Mouse (Mus musculus): ENCODE measurements around the gene Aldh3b1.

The Aldh3b1 gene

DNA sequence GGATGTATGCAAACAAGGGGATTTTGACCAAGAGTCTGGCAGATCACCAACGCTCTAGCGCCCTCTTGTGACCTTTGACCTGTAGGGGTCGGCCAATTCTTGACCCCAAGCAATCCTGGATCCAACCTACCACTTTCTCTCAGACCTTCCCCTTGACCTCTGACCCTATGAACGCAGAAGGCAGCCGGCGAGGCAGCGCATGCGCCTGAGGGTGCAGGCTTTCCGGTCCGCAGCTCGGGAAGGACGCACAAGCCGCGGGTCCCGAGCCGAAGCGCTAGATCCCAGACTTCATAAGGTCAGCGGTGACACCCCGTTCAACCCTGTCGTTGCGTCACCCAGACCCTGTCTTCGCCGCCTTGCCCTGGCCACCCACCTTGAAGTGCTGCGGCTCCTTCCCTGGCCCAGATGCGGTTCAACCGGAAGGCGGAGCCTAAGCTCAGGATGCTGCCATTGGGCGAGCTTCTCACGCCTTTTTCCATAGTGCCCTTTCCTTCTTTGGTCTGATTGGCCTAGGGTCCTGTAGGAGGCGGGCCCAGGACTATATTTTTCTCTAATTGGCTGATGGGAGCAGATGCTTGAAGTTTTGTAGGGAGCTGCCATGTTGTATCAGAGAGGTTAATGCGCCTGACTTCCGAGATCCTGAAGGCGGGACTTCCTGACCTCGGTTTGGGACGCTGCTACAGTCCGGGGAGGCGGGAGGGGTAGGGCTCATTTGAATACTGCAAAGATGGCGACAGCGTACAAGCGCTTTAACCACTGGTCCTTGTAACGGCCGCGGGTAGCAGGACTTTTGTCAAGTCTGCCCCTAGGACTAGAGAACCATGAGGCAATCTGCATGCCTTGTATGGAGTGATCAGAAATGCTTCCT is 17.0 kb downstream of the Aldh3b1 start, which contains the start of gene Ndufs8:
TSS of gene Ndufs8 (minus strand) at position 438 of the 868 bp plus-strand sequence.
- DNase-seq (ENCODE audit: low read depth, low spot score): peak; percentile 100

DNA sequence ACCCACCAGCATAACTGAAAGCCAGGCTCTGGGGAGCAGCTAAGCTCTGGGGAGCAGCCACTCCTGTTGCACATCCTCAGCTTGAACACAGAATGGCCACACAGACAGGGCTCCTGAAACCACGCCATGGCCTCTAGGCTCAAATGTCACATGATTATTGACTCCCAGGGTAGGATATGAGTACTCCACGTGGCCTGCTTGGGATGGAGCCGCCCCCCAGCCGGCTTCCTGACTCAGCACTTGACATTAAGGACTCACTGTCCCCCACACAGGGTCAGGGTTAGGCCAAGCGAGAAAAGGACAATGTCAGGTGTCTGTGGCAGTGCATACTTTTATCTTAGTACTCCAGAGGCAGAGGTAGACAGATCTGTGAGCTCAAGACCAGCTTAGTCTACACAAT is 19.4 kb downstream of the Aldh3b1 start:
- no peak for DNase-seq (ENCODE audit: low read depth, low spot score)

DNA sequence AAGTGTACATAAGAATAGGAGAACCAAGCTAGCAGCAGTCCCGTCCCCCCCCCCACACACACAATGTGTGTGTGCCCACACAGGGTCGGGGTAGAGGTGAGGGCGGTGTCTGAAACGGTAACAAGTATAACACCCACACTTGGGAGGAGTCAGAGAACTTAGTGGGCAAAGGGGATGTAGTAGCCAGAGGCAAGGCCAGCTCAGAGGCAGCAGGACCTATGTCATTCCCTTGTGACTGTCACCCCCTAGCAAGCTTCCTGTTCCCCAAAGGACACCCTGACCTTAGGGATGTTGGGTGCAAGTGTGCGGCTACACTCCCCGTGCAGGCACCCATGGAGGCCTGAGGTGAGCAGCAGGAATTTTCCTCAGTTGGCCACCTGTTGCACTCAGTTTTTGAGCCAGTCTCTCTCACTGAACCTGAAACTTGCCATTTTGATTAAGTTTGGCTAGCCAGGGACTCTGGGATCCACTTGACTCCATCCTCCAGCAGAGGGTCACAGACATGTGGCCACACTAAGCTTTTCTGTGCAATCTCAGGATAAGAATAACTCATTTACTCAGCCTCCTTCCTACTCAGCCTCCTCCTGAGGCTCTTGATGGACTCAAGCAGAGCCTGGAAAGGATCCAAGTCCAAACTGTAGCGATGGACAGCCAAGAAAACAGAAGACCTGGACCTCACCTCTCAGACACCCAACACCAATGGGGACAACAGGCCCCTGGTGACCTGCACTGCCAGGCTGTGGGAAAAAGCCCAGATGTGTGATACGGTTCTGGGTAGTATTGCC is 21.5 kb downstream of the Aldh3b1 start:
- DNase-seq (ENCODE audit: low read depth, low spot score): peak; percentile 62

DNA sequence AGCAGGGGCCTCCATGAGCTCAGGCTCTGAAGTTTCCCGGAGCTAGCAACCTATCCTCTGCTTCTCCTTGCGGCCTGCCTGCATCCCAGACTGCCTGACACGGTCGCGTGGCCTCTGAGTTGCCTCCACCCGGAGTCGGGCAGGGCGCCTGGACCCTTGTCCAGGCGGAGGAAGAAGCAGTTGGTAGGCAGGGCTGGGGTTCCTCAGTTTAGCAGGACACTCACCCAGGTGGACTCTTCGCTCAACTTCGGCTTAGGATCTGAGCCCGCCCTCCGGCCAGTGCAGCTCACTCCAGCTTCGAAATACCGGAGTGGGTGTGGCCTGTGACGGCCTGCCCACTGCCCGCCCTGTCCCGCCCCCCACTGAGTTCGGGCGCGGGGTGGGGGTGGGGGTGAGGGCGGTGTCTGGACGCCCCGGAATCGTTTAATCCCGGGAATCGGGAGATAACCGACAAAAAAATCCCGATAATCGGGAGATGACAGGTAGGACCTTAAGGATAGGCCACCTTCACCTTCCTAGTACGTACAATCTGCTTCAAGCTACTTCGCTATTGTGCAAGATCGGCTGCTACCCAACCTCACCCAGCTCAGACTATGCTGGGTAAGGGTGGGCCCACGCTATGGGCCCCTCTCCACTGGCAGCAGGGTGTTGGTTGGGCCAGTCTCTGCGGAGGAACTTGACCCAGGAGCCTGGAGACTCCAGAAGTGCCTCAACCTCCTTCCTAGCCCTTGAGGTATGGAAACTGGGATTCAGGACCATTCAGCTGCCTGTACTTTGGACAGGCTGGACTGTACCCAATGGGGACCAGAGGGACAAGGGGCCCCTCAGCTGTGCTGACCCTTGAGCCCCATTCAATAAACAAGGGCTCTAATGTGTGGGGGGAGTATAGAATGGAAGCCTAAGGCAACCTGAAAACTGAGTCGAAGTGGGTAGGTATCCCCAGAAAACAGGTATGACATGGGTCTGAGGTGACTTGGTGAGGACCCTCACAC is 22.5 kb downstream of the Aldh3b1 start, which contains the start of gene Tcirg1:
TSS of gene Tcirg1 (minus strand) at position 339 of the 992 bp plus-strand sequence.
- peak; percentile 89 for DNase-seq (ENCODE audit: low read depth, low spot score)

DNA sequence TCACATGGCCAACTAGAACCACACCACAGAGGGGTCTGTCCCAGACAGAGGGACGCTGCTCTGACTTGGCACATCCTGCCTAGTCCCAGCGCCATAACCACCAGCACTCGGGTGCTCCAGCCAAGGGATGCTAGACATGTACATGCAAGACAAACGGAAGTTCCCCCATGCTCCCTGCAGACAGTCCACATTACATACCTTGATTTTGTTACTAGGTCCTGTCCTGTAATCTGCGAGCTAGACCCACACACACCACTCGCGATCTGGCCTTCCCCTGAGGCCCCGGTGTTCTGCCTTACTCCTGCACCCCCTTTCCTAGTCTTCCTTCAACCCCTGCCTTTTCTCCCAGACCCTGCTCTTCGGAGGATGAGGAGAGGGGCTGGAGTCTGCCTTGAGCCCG is 23.3 kb downstream of the Aldh3b1 start:
- peak; percentile 59 for DNase-seq (ENCODE audit: low read depth, low spot score)

DNA sequence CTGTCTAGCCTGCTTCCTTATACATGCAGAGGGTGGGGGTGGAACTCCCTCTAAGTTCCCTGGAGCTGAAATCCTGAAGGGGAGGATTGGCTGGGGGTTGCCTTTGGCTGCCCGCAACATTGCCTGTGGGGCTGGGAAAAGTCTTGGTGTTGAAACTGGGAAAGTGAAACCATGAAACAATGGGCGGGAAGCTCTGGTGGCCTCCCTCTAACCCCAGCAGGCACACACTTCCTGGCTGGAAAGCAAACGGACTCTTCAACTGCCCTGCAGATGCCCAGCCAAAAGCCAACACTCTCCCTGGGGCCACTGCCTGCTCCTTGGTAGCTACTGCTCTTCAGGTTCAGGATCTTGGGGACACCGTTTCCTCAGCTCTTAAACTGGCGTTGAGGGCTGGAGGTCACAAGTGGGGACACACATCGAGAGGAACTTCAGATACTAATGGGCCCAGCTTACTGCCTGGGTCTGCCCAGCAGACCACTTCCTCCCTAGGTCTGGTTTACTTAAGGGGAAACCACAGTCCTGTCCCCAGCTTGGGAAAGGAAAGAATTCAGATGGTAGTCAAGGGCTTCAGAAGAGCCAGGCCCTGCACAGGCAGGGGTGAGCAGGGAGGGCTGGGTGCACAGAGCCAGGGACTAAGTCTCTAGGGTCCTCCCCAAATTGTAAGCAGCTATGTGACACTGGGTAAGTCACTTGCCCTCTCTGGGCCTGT is 24.2 kb downstream of the Aldh3b1 start:
- DNase-seq (ENCODE audit: low read depth, low spot score): peak; percentile 86

DNA sequence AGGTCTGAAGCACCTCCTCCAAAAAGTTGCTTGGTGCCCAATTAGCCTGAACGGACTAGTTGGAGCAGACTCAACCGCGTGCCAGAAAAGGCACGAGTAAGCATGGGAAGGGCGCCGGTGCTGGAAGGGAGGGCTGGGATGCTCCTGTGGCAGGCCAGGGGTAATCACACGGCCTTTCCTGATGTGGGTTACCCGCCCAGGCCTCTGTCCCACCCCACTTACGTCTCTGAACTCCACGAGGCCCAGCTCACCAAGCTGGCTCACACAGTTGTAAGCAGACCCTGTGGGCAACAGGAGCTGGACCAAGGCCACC is 25.3 kb downstream of the Aldh3b1 start:
- no peak for DNase-seq (ENCODE audit: low read depth, low spot score)

DNA sequence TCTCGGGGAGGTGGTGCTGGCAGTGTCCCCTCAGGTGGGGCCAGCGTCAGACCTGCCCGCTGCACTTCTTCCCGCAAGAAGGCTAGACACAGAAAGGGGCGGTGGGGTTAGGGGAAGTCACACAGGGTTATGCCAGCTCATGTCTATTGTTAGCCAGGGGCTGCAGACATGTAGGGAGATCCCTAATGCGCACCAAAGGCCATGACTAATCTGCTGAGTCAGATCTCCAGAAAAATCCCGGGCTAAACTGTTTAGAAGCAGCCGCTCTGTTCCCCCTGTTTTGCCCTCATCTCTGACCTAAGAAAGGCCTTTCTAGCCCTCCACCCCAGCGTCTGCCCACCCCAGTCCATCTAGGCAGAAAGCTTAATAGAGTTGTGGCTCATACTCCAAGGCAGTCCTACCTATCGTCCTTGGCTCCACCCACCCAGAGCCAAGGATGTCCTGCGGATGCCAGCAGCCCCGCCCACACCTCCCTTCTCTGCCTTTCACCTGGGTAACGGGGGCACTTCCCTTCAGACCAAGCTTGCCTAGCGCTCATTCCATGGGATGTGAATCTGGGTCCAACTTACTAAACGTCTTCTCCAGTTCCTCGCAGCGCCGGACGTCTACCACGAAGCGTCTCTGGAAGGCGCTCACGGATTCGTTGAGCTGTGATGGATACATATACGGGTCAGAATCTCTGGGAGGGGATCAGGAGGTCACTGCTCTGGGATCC is 25.8 kb downstream of the Aldh3b1 start:
- DNase-seq (ENCODE audit: low read depth, low spot score): peak; percentile 71

DNA sequence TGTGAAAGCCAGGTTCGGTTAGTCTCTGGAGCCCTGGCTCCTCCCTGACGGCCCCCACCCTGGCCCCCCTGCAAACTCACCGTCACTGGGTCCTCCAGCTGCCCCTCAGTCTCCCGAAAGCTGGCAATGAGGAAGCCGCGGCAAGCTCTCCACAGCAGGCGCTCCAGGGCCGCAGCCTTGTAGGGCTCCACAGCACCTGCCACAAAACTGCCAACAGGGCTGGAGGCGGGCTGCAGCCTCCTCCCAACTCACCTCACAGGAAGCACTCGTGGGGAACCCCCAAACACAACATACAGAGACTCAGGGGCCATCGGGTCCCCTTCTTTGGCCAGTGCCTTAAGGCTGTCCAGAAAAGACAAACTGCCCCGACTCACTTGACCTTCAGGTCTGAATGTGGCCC is 26.6 kb downstream of the Aldh3b1 start:
- no peak for DNase-seq (ENCODE audit: low read depth, low spot score)

DNA sequence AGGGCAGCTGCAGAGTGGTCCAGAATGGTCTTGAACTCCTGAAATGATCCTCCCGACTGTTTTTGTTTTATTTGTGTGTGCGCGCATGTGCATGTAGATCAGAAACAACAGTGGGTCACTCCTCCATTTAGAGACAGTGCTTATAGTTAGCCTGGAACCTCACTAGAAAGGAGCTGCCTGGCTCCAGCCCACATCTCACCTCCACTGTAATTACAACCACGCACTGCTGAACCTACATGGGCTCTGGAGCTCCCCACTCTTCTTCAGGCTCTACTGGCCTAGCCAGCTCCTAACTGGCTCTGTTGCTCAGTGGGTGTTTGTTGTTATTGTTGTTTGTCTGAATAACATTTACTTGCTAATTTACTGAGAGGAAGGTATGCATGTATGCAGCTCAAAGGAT is 30.0 kb downstream of the Aldh3b1 start:
- no peak for DNase-seq (ENCODE audit: low read depth, low spot score)

DNA sequence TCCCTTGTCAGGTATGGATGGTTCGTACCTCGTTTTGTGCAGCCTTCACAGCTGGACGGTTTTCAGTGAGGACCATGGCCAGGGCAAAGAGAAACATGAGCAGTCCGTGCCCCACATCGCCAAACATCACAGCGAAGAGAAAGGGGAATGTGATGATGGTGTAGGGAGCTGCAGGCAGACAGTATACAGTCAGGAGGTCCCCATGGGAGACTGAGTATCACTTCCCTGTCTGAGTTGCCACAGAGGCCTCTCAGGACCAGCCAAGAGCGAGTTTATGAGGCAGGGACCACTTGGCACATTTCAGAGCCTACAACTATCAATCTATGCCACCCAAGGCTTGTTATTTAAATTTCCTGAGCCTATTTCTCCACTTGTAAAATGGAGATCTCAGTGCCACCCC is 30.7 kb downstream of the Aldh3b1 start:
- no peak for DNase-seq (ENCODE audit: low read depth, low spot score)

DNA sequence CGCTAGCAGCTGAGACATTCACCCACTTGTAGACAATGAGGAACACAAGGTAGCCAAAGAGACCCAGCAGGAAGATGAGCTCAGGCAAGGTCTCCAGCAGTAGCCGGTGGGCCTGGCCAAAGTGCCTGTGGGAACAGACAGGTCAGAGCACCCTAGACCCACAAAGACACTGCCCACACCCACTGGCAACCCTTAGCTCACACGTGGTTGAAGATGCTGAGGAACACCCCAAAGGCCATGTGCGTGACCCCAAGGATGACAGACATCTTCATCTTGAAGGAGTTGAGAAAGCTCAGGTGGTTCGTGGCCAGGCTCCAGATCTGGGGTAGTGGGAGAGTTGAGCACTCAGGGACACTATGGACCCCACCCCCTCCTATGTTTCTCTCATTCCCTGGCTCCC is 32.1 kb downstream of the Aldh3b1 start:
- no peak for DNase-seq (ENCODE audit: low read depth, low spot score)

DNA sequence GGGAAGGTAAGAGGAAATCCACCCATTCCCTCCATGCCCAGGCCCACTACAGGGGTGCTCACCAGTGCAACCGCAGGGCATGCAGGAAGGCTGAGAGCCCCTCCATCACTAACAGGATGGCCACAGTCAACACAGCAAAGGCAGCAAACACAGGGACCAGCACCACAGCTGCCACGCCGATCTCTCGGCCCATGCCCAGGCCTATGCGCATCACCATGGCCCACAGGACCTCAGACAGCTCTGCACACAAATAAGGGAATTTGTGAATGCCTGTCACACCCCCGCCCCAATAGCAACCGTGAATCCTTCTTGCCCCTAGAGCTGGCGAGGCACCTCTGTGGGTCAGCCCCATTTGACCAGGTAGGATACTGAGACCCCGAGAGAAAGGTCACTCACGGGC is 33.4 kb downstream of the Aldh3b1 start:
- no peak for DNase-seq (ENCODE audit: low read depth, low spot score)

DNA sequence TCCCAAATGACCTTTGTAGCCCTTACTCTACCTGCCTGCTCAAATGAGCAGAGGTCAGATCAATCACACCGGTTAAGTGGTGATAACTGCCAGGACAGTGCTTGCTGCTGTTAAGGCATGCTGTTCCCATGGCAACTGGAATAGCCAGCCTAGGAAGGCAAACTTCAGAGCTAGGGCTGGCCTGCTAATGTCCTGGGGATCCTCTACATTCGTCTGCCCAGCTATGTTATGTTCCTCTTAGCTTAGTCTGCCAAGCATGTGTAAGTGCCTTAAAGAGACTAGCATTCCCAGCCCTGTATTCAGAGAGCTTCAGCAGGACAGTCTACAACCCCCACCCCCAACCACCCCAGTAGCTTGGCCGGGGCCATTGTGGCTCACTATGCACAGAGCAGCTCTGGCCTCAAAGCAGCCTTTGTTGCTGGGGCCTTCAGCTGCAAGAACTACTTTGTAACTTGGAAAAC is 34.4 kb downstream of the Aldh3b1 start:
- DNase-seq (ENCODE audit: low read depth, low spot score): no peak

DNA sequence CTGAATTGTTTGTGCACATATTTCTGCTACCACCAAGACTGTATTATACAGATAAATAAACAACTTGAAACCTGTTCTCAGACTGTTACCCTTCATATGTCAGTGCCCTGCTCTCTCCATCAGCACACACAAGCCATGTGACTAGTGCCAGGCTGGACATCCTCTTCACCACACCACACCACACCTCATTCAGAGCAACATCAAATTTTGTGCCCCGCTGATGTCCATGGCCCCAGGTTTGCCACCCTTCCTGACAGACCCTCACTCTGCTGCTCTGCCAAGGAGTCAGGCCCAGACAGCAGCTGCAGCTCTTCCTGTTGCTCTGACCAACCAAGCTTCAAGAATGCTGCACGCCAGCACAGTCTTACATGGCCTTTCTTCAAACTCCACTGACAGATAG is 35.3 kb downstream of the Aldh3b1 start:
- no peak for DNase-seq (ENCODE audit: low read depth, low spot score)

DNA sequence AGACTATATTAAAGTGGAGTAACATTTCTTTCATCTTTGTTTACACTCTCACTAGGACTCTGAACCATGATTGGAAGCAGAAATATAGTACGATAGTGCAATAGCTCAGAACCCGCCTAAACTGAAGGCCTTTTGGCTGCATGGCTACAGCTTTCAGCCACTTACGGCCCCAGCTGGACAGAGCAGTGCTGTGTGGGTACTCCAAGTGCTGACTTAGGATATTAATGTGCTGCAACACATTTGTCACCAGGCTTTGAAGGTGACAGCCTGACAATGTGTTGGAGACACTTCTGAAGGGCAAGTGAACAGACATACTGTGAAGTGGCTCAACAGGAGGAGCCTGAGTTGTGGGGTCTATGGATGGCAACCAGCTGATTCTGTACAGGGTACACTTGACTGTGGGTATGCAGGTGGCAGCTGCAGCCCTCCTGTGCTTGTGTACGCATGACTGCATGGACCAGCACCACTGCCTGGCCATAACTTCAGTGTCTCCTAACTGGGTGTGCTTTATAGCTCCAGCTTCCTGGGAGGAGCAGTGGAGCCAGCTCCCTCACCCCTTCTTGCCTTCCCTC is 36.0 kb downstream of the Aldh3b1 start:
- no peak for DNase-seq (ENCODE audit: low read depth, low spot score)

DNA sequence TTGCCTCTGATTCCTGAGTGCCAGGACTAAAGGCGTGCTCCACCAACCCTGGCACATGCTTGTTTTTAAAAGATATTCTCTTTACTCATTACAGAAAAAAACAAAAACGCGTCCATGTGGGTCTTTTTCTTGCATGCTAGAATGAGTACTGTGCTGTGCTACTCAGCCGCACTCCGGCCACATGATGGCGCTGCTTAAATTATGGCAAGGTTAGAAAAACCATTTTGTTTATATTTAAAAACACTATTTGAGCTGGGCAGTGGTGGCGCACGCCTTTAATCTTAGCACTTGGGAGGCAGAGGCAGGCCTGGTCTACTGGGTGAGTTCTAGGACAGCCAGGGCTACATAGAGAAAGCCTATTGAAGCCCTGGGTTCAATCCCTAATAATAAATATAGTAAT is 39.4 kb downstream of the Aldh3b1 start:
- peak; percentile 61 for DNase-seq (ENCODE audit: low read depth, low spot score)

DNA sequence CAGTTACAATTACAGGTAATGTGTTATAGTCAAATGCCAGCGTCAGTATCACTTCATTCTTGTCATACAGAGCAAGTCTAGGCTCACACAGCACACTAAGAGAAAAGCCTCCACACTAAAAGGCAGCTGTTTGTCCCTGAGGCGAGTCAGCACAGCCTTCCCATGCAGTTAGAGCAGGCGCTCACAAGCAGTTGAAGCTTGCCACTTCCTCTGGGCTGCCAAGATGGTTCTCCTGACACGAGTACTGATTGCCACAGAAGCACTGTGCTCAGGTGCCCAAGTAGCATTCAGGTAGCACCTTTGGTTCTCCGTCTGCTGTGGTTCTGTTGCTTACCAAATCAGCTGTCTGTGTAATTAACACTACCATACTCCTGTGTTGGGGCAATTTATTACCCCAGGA is 40.5 kb downstream of the Aldh3b1 start:
- no peak for DNase-seq (ENCODE audit: low read depth, low spot score)

DNA sequence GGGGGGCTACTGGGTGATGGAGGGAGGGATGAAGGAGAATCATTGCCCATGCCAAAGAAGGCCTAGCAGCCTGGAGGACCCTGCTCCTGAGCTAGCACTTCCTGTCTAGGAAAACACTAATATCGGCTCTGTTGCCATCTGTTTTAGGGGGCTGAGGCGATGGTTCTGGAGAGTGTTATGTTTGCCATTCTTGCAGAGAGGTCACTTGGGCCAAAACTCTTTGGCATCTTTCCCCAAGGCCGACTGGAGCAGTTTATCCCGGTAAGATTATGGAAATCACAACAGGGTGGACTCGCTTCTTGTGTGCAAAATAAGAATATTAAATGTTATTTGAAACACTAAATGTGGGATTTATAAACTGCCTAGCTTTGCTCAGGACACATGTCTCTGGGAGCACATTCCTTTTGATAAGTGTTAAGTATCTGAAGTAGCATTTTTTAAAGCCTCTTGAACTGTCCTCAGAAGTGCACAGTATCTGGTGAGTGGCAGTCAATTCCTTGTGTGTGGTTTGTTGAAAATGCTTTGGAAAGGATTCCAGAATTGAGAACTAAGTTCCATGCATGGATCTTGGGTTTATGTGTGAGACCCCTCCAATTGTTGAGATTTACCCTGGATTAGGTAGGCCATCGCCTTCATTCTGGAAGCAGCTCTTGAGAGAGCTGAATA is 45.1 kb downstream of the Aldh3b1 start:
- DNase-seq (ENCODE audit: low read depth, low spot score): no peak

Data from 3T3-L1 (cell line).